Mouse (Mus musculus): Measurements from ENCODE around the gene Dab1.
A peak's percentile ranks its signal among the peaks of the same experiment; 100 is the strongest.

Gene Dab1

DNA sequence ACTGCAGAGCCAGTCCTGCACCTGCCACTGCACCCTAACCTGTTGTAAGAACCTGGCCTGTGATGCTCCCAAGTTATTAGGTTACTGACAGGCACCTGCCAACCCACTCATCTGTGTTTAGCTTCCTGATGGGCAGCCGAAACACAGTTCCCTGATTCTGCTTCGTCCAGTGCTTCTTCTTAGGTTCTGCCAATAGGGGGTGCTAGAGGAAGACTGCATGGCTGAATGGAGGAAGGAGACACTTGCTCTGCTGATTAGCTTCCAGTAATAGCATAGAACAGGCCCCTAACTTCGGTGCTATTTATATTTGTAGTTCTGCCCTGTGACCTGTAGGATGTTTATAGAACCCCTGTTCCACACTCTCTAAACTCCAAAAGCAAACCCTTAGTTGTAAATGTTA lies 83.0 kb downstream of the Dab1 start:
- no peak for DNase-seq

DNA sequence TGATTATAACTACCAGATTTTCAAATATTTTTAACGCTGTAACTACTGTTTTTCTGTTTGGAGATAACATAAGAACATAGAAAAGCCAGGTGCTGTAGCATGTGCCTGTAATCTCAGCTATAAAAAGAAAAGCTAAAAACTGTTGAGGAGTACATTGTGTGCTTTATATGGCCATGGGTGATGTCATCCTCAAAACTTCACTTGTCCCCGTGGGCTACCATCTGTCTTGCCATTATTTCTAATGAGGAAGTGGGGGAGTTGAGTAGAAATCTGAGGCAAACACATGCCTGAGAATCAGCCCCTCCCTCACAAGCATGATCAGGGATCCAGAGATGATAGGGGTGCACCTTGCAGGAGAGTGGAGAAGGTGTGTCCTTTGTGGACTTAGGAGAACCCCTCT lies 85.3 kb downstream of the Dab1 start:
- no peak for DNase-seq

DNA sequence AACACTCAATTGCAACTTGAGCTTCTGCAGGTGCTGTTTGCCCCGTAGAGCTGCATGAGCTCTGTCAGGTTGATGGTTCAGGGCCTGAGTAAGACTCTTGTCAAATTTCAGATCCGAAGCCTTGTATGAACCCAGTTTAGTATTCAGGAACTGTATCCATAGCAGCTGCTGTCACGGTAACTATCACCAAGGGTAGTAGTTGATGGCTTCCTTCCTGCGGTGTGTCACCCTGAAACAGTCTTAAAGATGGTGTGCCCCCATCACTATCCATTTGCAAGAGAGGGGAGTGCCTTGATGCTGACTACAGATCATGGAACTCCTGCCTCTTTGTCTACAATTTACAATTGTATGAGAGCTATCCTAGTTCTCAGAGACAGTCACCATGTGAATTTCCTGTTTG lies 87.3 kb downstream of the Dab1 start:
- DNase-seq = no peak

DNA sequence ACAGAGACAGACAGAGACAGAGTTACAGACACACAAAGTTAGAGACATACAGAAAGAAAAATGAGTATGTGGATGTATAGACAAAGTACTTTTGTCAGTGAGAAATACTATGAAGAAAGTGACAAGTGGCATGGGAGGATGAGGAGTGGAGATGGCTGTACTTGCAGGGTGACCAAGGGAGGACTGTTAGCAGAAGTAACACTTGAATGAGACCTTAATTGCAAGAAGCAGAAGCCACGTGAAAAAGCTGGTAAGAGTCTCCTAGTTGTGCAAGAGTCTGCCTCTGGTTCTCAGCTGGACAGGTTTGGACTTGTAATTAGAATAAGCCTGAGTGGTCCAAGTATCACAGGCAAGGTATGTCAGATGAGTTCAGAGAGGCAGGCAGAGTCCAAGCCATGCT lies 88.0 kb downstream of the Dab1 start:
- no peak for DNase-seq

DNA sequence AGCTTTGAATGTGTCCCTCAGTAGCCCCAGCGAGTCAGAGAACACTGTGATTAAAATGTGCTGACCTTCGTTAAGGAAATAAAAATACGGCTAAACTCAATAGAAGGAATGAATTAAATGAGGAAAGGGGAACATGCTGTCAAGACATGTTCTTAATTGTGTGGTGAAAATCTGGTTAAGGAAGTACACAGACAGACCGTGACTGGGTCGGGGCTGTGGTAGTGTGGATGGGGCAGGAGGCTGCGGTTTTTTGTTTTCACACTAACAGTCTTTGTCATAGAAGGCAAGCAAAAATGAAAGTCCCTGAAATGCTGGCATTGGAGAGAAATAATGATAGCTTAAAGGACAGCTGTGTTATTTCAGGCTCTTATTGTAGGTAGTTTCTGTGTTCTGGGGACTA lies 92.2 kb downstream of the Dab1 start:
- DNase-seq = no peak

DNA sequence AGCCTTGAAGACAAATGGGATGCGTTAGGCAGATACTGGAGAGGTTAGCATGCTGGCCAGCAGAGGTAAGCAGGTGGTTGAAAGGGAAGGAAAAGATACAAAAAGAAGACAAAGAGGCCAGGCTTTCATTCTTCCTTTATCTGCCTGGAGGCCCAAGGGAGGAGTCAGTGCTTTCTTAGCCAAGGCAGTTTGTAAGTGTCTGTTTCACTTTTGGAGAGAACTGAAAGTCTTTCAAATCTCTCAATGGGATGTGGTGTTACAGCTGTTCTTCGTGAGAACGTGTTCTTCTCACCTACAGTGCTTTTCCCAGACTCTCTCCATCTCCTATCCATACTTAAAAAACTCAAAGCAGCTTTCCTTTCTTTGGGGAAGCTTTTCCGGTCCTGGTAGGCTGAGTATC lies 94.8 kb downstream of the Dab1 start:
- DNase-seq = no peak

DNA sequence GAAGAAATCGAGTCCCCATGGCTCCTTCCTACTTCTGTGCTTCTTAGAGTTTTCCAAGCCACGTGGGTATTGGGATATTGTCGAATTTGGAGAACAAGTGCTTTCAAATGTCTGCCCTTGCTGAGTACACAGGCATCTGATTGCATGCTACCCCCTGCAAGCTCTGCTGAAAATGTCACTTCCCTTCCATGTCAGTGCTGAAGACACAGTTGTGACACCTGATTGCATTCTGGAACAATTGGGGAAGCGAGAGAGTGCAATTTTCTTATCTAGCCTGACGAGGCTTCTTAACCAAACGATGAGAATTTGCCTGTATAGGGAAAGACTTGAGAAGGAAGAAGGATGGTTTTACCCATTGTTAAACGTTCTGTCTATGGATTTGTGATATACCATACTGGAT lies 95.8 kb downstream of the Dab1 start:
- no peak for DNase-seq

DNA sequence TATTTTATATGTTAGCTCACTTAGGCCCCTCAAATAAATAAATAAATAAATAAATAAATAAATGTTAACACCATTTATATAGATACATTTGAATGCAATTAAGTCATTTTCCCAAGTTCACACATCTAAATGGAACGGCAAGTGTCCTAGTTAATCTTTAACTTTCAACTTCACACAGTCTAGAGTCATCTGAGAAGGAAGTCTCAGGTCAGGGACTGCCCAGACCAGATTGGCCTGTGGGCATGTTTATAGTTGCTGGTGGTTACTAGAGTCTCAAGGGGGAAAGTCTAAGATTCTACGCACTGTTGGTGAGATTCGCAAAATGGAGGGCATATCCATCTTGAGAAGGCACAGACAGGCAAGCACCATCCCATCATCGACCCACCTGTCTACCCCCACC lies 96.4 kb downstream of the Dab1 start:
- no peak for DNase-seq

DNA sequence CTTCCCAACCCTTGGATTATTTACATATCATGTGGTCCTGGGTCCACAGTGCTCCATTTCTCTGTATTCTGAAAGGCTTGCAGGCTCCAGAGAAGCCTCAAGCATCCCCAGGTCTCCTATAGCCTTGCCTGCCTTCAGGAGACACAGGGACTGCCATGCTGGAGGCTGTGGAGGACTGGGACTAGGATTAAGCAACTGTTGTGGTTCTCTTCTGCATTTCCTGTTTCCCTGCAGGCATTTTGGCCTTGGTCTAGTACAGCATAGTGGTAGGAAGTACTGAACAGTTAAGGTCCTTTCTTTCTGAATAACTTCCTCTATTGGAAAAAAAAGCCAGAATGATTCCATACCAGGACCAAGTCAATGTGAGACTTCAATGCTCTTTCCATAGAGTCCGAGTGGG lies 103.6 kb downstream of the Dab1 start:
- no peak for DNase-seq

DNA sequence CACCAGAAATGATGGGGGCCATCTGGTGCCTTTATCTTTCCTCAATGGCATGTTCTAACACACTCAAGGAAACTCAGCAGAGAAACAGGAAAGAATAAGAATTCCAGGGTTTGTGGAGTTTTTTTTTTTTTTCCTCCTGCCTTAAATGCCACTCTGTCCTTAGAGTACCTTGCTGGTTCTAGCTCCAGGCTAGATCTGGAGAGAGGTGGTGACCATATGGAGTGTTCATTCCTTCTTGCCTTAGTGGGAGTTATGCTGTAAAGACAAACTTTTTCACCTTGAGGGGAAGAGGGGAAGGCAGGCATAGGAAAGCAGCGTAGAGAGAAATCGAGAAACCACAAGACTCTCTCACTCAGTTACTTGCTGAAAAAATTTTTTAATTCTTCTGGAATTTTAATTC lies 107.3 kb downstream of the Dab1 start:
- no peak for DNase-seq

DNA sequence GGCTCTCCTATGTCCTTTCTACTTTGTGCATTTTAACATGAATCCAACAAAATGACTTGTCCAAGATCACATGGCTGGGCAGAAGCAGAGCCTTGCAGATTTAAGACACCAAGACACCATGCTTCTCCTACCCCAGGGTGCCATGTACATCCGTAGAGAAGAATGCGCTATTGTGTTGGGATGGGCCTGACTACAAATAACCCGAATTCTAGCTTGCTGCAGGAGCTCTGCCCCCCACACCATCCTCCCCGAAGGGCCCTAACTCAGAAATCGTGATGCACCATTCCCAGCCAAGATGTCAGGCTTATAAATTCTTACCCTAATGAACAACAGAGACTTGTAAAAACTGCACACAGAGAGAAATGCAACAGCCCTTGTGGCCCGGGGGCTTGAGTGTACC lies 118.0 kb downstream of the Dab1 start:
- DNase-seq = no peak

DNA sequence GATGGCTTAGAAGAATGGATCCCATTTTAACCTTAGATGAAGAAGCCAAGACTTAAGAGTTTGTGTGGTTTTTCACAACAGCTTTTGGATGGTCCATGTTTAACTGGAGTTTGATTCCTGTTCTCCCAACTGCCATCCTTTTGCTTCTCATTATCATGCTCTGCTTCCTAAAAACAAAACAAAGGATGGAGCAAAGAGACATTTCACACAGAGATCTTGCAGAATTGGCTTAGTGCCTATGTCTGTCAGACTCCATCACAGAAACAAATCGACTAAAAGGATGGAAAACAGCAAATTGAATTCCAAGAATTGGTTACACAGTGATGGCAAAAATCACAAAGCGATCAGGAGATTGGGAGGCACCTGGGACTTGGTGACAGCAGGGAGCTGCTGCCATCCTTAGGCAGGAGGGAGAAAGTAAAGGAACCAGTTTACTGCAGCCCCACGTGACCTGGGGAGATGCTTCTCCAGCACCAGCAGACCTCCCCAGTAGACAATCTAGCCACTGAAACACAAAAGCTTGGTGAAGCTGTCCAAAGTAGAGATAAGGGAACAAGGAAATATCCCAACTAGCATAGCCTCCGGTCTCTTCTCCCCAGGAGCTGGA lies 132.2 kb downstream of the Dab1 start:
- DNase-seq = no peak

DNA sequence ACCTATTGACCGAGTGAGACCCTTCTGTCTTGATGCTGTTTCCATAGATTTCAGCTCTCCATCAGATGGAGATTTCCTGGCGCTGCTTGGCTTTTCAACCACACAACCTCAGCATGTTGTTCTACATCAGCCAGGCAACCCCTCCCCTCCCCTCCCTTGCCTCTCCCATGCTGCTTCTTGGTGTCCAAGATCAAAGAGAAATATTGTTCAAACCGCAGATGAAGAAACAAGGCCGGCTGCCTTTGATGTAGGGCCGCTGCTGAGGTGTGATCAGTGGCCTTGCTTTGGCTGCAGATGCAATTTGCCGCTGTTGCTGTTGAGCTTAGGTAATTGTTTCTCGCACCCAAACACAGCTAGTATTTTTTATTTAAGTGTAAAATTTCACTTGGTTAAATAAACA lies 135.4 kb downstream of the Dab1 start:
- DNase-seq = no peak

DNA sequence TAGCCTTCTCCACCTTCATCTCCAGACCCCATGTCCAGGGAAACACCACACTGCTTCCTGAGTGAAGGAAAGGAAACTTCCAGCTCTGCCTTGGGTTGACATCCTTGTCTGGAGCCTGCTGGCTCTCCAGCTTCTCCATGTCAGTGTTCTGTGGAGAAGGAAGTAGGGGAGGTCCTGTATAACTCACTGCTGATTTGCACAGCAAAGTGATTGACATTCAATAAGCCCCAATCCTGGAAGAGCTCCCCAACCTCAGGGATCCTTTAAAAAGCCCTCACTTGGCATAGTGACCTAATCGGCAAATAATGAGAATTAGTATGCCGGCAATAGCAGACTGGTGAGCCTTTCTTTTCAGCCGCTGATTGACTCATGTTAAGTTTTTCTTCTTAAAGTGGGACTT lies 138.1 kb downstream of the Dab1 start:
- no peak for DNase-seq

DNA sequence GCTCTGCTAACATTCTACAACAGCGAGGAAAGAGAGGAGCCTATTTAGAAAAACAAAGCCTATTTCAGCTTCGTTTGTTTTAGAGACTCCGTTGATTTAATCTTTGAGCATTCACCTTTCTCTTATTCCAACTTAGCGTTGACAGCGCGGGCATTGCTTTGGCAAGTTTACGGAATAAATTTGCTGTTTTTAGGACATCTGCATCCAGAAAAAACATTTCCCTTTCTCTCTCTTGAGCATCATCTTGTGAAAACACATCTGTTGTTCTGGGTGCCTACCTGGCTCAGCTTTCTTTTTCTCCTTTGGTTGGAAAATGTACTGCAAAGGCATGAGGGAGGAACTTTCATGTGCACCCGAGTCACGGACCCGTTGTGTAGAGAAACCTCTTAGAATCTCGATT lies 143.3 kb downstream of the Dab1 start:
- DNase-seq = no peak

DNA sequence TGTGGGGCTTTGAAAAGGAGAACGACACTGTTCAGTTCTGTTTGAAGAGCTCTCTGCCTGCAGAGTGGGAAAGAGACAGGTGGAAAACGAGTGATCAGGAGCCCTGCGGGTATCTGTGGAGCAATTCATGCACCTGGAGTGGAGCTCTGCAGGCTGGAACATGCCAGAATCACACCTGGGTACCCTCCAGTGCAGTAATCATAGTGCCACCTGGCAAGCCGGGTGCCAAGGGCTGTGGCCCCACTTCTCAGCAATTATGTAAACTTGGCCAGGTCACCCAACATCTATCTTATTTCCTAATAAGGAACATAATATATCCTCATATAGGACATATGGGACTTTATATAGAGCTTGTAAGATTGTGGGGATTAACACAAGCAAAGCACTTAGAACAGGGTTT lies 156.6 kb downstream of the Dab1 start:
- no peak for DNase-seq

DNA sequence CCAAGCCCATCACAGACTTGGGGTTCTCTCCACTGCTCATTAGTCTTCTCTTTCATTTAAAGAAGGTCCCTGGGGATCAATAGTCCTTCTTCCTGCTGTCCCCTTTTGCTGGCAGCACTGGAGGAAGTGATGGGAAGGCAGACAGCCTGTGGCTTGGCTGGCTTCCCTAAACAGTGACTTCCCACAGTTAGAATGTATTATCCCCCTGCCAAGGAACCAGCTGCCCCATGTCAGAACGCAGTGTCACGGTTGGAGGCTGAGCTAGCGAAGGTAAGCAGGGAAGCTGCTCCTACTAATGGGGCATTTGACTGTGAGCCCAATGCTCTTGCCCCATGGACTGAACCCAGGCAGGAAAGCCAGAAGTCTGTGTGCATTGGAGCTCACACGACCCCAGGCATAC lies 162.2 kb downstream of the Dab1 start:
- DNase-seq = peak; percentile 24

DNA sequence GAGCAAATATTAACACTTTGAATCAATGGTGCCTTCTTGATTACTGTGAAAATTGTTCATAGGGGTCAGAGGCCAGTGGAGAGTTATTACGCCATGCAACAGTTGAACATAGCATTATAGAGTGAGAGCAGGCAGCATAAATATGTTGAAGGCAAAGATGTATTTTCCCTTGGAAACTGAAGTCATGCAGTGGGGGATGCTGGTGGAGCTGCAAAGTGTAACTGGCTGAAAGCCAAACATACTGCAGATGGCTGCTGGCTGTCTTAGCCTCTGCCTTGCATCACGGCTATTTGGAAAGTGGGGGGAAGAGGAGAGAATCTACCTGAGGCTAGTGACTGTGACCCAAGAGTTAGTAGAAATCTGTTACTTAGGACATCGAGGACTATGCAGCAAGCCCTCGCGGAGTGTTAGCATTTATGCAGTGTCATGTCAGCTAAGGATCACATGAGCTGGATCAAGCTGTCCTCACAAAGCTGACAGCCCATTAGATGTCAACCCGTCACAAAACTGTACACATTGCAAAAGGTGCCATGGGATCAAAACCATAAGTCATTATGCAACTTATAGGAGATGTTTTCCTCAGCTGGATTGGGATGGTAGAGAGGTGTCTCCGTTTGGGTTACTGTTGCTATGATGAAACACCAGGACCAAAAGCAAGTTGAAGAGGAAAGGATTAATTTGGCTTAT lies 164.5 kb downstream of the Dab1 start:
- no peak for DNase-seq

DNA sequence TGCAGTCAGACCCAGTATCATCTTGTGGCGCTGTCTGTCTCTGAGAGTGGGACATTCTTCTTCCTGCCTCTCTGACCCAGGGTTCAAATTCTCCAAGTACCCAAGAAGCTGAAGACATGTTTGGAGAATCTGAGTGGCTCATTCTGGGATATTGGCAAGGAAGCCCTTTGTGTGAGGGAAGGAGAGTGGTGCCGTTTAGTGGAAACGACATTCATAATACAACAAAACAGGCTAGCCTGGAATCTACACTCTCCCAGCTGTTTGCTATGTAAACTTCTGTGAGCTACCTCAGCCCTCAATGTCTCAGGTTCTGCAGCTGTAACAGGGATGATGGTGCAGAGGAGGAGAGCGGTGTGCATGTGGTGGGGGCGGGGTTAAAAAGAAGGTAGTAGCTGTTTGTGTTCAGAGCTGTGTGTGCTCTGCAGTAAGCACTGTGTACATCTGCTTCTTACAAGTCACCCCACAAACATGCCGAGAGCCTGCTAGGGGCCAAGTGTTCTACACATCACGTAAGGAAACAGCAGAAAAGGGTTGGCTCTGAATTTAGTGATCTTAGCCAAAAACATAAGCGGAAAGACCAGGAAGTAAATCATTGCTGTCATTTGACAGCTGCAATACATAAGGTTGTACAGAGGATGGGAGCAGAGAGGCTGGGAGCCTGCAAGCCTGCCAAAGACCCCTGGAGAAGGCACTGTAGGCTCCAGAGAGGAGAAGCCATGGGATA lies 174.6 kb downstream of the Dab1 start:
- DNase-seq = no peak

DNA sequence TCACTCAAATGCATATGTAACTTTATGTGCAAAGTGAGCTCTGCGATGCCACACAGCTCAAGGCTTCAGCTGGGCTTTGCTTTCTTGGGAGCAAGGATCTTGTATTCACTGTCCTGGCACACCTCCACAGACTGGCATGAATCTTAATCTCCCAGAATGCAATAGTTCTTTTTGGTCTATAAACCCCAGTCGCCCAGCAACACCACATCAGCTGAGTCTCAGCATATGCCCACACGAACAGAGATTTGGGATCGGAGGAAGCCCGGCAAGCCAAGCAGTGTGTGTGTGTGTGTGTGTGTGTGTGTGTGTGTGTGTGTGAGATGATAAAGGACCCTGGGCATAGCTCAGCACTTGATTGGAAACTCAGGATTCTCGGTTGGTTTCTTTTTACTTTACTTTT lies 177.3 kb downstream of the Dab1 start:
- no peak for DNase-seq

DNA sequence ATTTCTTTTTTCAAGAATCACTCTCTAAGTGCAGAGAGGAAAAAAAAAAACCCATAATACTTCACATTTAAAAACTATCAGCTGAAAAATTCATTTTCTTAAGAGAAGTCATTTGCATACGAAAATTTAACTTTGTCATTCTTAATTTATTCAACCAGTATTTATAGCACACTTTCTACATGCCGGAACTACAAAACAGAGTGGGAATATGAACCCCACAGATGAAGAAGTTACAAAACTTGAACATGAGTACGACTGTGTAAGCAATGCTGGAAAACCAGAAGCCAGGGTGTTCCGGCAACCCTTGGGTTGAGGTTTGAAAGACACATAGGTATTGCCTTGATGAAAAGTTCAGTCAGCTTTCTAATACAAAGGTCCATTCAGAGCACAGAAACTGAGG lies 183.3 kb downstream of the Dab1 start:
- no peak for DNase-seq

DNA sequence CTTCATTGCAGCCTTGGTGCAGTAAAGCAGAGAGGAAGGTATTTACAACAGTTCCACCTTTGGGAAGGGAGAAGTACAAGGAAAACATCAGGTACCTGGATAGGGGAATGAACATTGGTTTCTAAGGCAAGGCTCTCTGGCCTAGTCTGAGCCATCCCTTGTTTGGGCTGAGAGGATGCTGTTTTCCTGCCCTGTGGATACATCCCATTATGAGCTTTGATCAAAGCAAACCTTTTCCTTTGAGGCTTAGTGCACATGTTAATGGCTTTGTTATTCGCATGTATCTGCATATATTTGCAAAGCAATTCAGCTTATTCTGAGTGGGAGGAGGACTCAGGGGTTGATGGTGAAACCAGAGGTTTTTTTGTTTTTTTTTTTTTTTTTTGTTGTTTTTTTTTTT lies 185.3 kb downstream of the Dab1 start:
- no peak for DNase-seq

DNA sequence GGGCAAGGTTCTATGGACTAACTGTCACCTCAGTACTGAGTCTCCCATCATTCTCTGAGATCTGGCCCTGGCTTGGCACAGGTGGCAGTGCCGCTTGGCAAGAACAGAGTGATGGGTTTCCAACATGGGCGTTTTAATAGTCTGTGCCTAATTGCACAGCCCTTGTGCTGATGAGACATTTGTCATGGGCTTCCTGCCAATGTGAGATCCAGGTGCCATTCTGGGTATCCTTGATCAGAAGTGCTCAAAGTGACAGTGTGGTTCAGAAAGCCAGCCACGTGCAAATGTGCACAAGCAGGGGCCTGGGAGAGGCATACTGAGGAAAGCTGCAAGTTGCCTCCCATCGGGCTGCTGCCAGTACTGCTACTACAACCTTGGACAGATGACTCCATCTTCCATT lies 203.5 kb downstream of the Dab1 start:
- peak; percentile 4 for DNase-seq

DNA sequence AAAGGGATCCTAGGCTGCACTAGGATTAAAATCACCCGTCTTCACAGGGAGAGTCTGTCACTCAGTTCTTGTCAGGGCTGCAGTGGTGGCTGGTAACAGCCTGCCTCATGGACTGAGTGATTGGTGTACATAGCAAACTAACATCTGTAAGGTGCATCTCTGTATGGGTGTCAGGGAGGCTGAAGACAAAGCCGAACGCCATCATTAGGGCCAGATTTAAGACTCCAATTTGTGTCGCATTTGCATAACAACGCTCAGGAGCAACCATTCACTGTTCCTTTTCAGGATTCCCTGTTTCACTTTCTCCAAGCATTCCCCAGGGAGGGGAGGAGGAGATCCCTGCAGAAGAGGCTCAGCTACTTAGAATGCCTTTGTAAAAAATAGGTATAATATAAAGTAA lies 219.2 kb downstream of the Dab1 start:
- no peak for DNase-seq

DNA sequence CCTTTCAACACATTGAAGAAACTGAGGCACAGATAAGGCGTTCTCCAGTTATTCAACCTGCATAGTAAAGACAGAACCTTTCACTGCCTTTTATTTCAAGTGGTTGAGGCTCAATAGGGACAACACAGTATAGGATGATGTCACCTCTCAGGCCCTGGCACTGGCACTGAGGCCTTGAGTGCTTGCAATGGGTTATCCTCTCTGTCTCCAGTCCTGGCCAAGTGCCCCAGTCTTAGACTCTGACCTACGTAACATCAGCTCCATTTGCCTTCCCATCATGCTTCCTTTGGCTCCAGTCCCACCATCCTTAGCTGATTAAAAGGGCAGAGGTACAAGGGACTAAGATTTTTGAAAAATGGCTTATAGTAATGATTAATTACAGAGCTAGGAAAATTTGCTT lies 220.4 kb downstream of the Dab1 start:
- no peak for DNase-seq

All from cerebellum, adult 11 months (tissue).